Mouse (Mus musculus): ENCODE results near the gene Mrpl20. TPM values are rescaled to one million over a fixed set of nuclear protein-coding genes. Genes with fewer than 3 reads are reported as not detected.

The Mrpl20 gene
- polyA plus RNA-seq, 1 experiment from 2014 or later, result 245 TPM

DNA sequence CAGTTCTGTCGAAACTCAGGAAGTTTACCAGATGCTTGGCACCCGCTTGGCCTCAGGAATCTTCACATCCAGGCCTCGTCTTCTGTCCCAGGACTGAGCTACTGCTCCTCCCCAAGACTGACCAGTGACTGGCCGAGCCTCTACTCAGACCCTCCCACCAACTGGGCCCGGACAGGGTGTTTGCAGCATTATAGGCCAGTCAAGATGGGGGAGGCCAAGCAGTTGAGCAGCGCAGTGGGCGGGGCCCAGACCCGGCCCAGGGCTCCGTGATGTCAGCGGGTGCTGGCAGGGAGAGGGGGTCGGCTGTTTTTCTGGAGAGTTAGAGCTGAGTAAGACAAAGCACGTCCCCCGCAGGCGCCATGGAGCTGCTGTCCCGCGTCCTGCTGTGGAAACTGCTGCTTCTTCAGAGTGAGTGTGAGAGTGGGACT lies 36.8 kb downstream of the Mrpl20 start, which contains the start of gene Mxra8:
Gene Mxra8, plus strand, starts transcription at position 198 of the 428 bp plus-strand sequence.
- 1% methylated on average over 16 of the region's 16 CpGs for WGBS

DNA sequence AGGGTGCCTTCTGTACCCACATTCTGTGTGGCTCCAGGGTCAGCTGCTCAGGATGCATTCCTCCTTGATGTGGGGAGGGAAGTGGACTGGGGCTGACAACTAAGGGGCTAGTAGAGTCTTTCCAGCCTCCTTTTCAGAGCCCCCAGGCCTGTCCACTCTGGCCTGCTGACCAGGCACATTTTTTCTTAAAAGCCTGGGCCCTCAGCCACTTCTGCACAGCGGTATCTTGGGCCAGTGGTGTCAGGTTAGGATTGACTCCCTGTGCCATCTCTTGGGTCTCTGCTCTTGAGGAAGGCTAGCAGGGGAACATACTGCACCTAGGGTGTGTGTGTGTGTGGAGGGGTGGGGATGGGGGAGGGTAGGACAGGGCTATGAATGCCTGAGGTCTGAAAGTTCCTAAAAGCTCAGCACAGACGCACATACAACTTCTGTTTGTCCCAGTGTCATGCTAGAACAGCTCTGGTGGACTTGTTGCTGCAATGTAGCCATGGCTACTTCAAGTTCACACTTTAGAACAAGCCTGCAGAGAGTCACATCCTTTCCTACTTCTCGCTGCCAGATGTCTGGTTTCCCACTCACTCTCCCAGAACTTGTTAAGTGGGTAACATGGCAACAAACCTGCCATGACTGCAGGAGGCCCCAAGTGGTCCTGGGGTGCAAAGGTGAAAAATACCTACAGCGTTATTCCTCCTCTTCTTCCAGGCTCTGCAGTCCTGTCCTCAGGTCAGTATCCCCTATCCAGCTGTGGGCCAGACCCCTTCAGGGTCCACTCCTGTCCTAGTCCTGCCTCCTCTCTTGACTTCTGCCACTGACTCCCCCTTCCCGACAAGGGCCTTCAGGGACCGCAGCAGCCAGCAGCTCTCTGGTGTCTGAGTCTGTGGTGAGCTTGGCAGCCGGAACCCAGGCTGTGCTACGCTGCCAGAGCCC lies 37.7 kb downstream of the Mrpl20 start:
- Histone ChIP-seq H3K4me2 (ENCODE audit: low read depth, severe bottlenecking) (peak overlapping the region; percentile 55), H3K27me3 (ENCODE audit: control insufficient read depth, insufficient read depth, low read length) (no peaks in the 10 kb centered on the region; the same call in 1 of the 2 replicates), H3K27ac (replicated peaks; ENCODE audit: low read depth, low read length) (peak overlapping the region; percentile 38; the same call in 1 of the 2 replicates), H3K36me3 (ENCODE audit: control insufficient read depth, insufficient read depth, low read length) (no peaks in the 10 kb centered on the region), H3K9me3 (ENCODE audit: control insufficient read depth, low read length) (no peaks in the 10 kb centered on the region), H3K9ac (ENCODE audit: low read length) (peak overlapping the region; percentile 60), H3K4me3 (ENCODE audit: low read depth, low read length) (peak overlapping the region; percentile 46), H3K4me1 (ENCODE audit: control insufficient read depth, insufficient read depth, low read length) (peaks cover 11% of the 10 kb centered on the region)
- WGBS, result 5% methylated on average over 8 of the region's 8 CpGs
- ATAC-seq (ENCODE audit: insufficient number of reproducible peaks, low FRiP score, low TSS enrichment, low read depth) (0 out of 2 replicates have a peak, but pooled peaks have one; percentile 13), DNase-seq (ENCODE audit: low spot score) (no peak)

More for the DNA sequence above, 36.8 kb downstream of the Mrpl20 start, which contains the start of gene Mxra8:
- Histone ChIP-seq H3K27me3 (ENCODE audit: control insufficient read depth, insufficient read depth, low read length) (no peaks in the 10 kb centered on the region; the same call in 1 of the 2 replicates), H3K36me3 (ENCODE audit: control insufficient read depth, insufficient read depth, low read length) (no peaks in the 10 kb centered on the region), H3K4me2 (ENCODE audit: low read depth, severe bottlenecking) (peak within 1 kb of the TSS; percentile 55), H3K9ac (ENCODE audit: low read length) (peak within 1 kb of the TSS; percentile 60), H3K9me3 (ENCODE audit: control insufficient read depth, low read length) (no peaks in the 10 kb centered on the region), H3K4me1 (ENCODE audit: control insufficient read depth, insufficient read depth, low read length) (peaks cover 11% of the 10 kb centered on the region), H3K27ac (replicated peaks; ENCODE audit: low read depth, low read length) (peak within 1 kb of the TSS; percentile 38), H3K4me3 (ENCODE audit: low read depth, low read length) (peak within 1 kb of the TSS; percentile 46)
- DNase-seq (ENCODE audit: low spot score), result peak; percentile 86
- ATAC-seq (ENCODE audit: insufficient number of reproducible peaks, low FRiP score, low TSS enrichment, low read depth), result peak; percentile 89

DNA sequence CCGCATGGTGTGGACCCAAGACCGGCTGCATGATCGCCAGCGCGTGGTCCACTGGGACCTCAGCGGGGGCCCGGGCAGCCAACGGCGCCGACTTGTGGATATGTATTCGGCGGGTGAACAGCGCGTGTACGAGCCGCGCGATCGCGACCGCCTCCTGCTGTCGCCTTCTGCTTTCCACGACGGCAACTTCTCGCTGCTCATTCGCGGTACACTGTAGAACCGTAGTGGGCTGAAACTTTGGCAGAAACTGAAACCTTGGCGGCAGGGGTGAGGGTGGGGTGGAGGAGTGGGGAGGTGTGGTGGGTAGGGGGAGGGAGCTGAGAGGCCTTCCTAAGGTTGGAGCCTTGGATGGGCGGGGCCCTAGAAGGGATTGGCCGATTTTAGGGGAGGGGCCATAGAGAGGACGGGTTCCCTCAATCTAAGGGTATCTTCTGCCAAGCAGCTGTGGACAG lies 38.4 kb downstream of the Mrpl20 start:
- no peak overlapping the region for H3K27ac ChIP-seq (replicated peaks; ENCODE audit: low read depth, low read length)
- under 1% methylated on average over 32 of the region's 32 CpGs for WGBS

DNA sequence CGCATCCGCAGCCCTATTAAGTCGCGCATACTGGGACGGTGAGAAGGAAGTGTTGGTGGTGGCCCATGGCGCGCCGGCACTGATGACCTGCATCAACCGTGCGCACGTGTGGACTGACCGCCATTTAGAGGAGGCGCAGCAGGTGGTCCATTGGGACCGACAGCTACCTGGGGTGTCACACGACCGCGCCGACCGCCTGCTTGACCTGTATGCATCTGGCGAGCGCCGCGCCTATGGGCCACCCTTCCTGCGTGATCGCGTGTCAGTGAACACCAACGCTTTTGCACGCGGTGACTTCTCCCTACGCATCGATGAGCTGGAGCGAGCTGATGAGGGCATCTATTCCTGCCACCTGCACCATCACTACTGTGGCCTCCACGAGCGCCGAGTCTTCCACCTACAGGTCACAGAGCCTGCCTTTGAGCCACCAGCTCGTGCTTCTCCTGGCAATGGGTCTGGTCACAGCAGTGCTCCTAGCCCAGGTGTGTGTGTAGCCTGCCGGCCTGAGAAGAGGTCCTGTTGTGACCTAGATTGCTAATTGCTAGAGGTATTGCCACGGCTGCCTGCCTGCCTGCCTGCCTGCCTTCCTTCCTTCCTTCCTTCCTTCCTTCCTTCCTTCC lies 39.1 kb downstream of the Mrpl20 start:
- Histone ChIP-seq H3K27me3 (ENCODE audit: control insufficient read depth, insufficient read depth, low read length) (no peaks in the 10 kb centered on the region; the same call in 1 of the 2 replicates), H3K4me1 (ENCODE audit: control insufficient read depth, insufficient read depth, low read length) (peaks cover 11% of the 10 kb centered on the region), H3K9me3 (ENCODE audit: control insufficient read depth, low read length) (no peaks in the 10 kb centered on the region), H3K9ac (ENCODE audit: low read length) (no peak overlapping the region), H3K27ac (replicated peaks; ENCODE audit: low read depth, low read length) (no peak overlapping the region), H3K4me3 (ENCODE audit: low read depth, low read length) (no peak overlapping the region), H3K36me3 (ENCODE audit: control insufficient read depth, insufficient read depth, low read length) (no peaks in the 10 kb centered on the region), H3K4me2 (ENCODE audit: low read depth, severe bottlenecking) (peak overlapping the region; percentile 55; the same call in 1 of the 2 replicates)
- WGBS, result 40% methylated on average over 38 of the region's 38 CpGs
- ATAC-seq (ENCODE audit: insufficient number of reproducible peaks, low FRiP score, low TSS enrichment, low read depth) (0 out of 2 replicates have a peak, but pooled peaks have one; percentile 5), DNase-seq (ENCODE audit: low spot score) (no peak)

More for the DNA sequence above, 38.4 kb downstream of the Mrpl20 start:
- Histone ChIP-seq H3K4me2 (ENCODE audit: low read depth, severe bottlenecking) (peak overlapping the region; percentile 55), H3K27me3 (ENCODE audit: control insufficient read depth, insufficient read depth, low read length) (no peaks in the 10 kb centered on the region; the same call in 1 of the 2 replicates), H3K9ac (ENCODE audit: low read length) (peak overlapping the region; percentile 47), H3K9me3 (ENCODE audit: control insufficient read depth, low read length) (no peaks in the 10 kb centered on the region), H3K4me3 (ENCODE audit: low read depth, low read length) (peak overlapping the region; percentile 46), H3K4me1 (ENCODE audit: control insufficient read depth, insufficient read depth, low read length) (peaks cover 11% of the 10 kb centered on the region), H3K36me3 (ENCODE audit: control insufficient read depth, insufficient read depth, low read length) (no peaks in the 10 kb centered on the region)
- ATAC-seq (ENCODE audit: insufficient number of reproducible peaks, low FRiP score, low TSS enrichment, low read depth), result 0 out of 2 replicates have a peak, but pooled peaks have one; percentile 35
- peak; percentile 55 for DNase-seq (ENCODE audit: low spot score)

DNA sequence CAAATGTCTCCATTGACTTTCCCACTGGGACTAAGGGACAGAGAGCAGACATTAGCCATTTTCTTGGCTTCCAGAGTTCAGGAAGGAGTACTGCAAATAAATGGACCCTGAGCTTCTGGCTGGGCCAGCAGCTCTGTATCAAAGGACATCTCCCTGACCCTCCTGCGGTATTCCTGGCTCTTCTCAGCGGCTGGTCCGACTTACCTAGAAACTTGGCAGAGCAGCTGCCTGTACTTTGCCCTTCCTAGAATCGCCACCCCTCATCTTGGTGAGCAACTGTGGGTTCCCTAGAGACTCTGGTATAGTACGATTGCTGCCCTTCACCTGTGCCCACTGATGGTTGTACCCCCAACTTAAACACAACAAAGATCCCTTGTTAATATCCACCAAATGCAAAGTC lies 40.6 kb downstream of the Mrpl20 start:
- H3K27ac ChIP-seq (replicated peaks; ENCODE audit: low read depth, low read length), result no peak overlapping the region
- DNase-seq (ENCODE audit: low spot score), result no peak
- H3K27me3 ChIP-seq (ENCODE audit: control insufficient read depth, insufficient read depth, low read length), result no peaks in the 10 kb centered on the region; the same call in 1 of the 2 replicates
- WGBS, result 88% methylated on average over 5 of the region's 5 CpGs
- no peak for ATAC-seq (ENCODE audit: insufficient number of reproducible peaks, low FRiP score, low TSS enrichment, low read depth)
- no peak overlapping the region for H3K4me2 ChIP-seq (ENCODE audit: low read depth, severe bottlenecking)
- no peak overlapping the region for H3K4me3 ChIP-seq (ENCODE audit: low read depth, low read length)
- H3K4me1 ChIP-seq (ENCODE audit: control insufficient read depth, insufficient read depth, low read length), result peaks cover 16% of the 10 kb centered on the region
- H3K9ac ChIP-seq (ENCODE audit: low read length), result no peak overlapping the region
- H3K36me3 ChIP-seq (ENCODE audit: control insufficient read depth, insufficient read depth, low read length), result no peaks in the 10 kb centered on the region
- no peaks in the 10 kb centered on the region for H3K9me3 ChIP-seq (ENCODE audit: control insufficient read depth, low read length)

DNA sequence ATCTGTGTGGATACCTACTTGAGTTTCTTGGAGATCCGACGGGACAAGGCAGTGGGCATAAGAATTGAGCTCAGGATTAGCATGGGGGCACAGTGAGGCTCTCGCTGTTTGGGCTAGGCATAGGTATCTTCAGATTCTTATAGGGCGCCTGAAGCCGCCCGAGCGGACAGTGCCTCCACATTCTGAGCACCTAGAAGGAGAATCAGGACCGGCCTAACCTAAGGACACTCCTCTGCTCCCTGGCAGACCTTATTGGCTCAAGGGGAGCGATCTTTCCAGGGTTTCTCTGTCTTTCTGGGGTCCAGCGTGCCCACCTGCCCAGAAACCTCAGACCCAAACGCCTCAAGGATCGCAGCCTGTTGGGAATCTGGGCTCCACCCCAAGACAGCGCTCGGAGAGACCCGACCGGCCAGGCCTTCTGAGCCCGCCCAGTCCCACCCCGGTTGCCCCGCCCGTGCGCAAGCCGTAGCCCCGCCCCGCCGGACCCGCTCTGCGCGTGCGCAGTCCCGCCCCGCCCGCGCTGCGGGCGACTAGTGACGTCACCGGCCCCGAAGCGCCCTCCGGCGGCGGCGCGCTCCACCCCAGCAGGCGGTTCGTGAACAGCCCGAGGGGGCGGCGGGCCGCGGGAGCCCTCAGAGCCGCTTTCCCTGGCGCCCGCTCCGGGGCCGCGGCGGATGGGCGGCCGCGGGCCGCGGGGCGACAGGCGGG lies 44.3 kb downstream of the Mrpl20 start, which contains the start of gene Dvl1:
Gene Dvl1, plus strand, starts transcription at position 532 of the 708 bp plus-strand sequence.
- Histone ChIP-seq H3K27me3 (ENCODE audit: control insufficient read depth, insufficient read depth, low read length) (no peaks in the 10 kb centered on the region), H3K4me2 (ENCODE audit: low read depth, severe bottlenecking) (peak within 1 kb of the TSS; percentile 85), H3K36me3 (ENCODE audit: control insufficient read depth, insufficient read depth, low read length) (no peaks in the 10 kb centered on the region), H3K27ac (replicated peaks; ENCODE audit: low read depth, low read length) (0 out of 2 replicates have a peak within 1 kb of the TSS, but pooled peaks have one; percentile 1), H3K4me1 (ENCODE audit: control insufficient read depth, insufficient read depth, low read length) (peaks cover 9% of the 10 kb centered on the region), H3K9ac (ENCODE audit: low read length) (peak within 1 kb of the TSS; percentile 63), H3K9me3 (ENCODE audit: control insufficient read depth, low read length) (no peaks in the 10 kb centered on the region), H3K4me3 (ENCODE audit: low read depth, low read length) (peak within 1 kb of the TSS; percentile 76)
- WGBS, result 3% methylated on average over 42 of the region's 65 CpGs
- ATAC-seq (ENCODE audit: insufficient number of reproducible peaks, low FRiP score, low TSS enrichment, low read depth), result peak; percentile 85
- DNase-seq (ENCODE audit: low spot score), result peak; percentile 95

DNA sequence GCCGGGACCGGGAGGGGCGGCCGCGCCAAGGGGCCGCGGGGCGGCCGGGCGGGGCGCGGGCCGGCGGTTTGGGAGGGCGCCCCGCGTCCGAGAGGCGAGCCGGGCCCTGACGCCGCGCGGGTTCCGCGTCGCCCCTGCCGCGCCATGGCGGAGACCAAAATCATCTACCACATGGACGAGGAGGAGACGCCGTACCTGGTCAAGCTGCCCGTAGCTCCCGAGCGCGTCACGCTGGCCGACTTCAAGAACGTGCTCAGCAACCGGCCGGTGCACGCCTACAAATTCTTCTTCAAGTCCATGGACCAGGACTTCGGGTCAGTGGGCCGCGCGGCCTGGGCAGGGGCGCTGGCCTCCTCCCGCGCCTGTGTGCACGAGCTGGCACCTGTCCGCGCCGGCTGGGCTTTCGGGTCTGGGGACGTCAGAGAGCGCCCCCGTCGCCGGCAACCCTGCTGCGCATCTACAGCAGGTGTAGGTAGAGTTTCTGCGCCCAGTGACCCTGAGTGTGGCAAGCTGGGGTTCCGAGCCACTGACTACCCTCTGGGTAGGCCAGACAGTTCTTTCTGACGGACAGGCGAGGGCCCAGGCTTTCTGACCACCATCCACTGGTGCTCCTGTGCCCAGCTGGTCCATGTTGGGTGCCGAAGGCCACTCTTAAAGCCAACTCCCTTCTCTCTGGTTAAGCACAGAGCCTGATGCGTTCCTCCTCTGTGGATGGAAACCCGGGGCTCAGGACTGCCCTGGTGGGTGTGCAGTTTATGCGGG lies 45.1 kb downstream of the Mrpl20 start:
- ATAC-seq (ENCODE audit: insufficient number of reproducible peaks, low FRiP score, low TSS enrichment, low read depth), result peak; percentile 48
- DNase-seq (ENCODE audit: low spot score), result peak; percentile 63
- Histone ChIP-seq H3K4me1 (ENCODE audit: control insufficient read depth, insufficient read depth, low read length) (peaks cover 9% of the 10 kb centered on the region), H3K27me3 (ENCODE audit: control insufficient read depth, insufficient read depth, low read length) (no peaks in the 10 kb centered on the region), H3K4me3 (ENCODE audit: low read depth, low read length) (peak overlapping the region; percentile 76), H3K27ac (replicated peaks; ENCODE audit: low read depth, low read length) (0 out of 2 replicates have a peak overlapping the region, but pooled peaks have one; percentile 1), H3K9ac (ENCODE audit: low read length) (peak overlapping the region; percentile 63), H3K4me2 (ENCODE audit: low read depth, severe bottlenecking) (peak overlapping the region; percentile 85), H3K36me3 (ENCODE audit: control insufficient read depth, insufficient read depth, low read length) (no peaks in the 10 kb centered on the region), H3K9me3 (ENCODE audit: control insufficient read depth, low read length) (no peaks in the 10 kb centered on the region)
- WGBS, result 3% methylated on average over 67 of the region's 69 CpGs
